Mouse (Mus musculus): ENCODE data around the gene Aire. TPM values are rescaled to one million over a fixed set of nuclear protein-coding genes. Genes with fewer than 3 reads are reported as not detected.

The Aire gene
- polyA plus RNA-seq, 1 experiment = not detected

- no peak overlapping the region for H3K4me3 ChIP-seq (ENCODE audit: insufficient read depth, low read depth, low read length)
- no peak for TF ChIP-seq CTCF (IDR thresholded peaks at IDR 0.05; ENCODE audit: insufficient read depth, low read depth, low read length)
- TF ChIP-seq POLR2A (IDR thresholded peaks at IDR 0.05; ENCODE audit: insufficient read depth, low read depth, low read length) = no peak
- WGBS = 91% methylated on average over 4 of the region's 4 CpGs
- peaks cover 57% of the 10 kb centered on the region for H3K4me1 ChIP-seq (ENCODE audit: control insufficient read depth, insufficient read depth, low read length)
- no peak overlapping the region for H3K27ac ChIP-seq (ENCODE audit: insufficient read depth, low read depth, low read length)
Observed at GRCm38 (mm10) chr10:78005791-78006438, 37.5 kb downstream of the Aire start.

- Histone ChIP-seq H3K27ac (ENCODE audit: insufficient read depth, low read depth, low read length) (peak overlapping the region; percentile 79), H3K4me3 (ENCODE audit: insufficient read depth, low read depth, low read length) (no peak overlapping the region), H3K4me1 (ENCODE audit: control insufficient read depth, insufficient read depth, low read length) (peaks cover 57% of the 10 kb centered on the region)
- TF ChIP-seq POLR2A (IDR thresholded peaks at IDR 0.05; ENCODE audit: insufficient read depth, low read depth, low read length) = no peak
- TF ChIP-seq CTCF (IDR thresholded peaks at IDR 0.05; ENCODE audit: insufficient read depth, low read depth, low read length) = no peak
- WGBS = 50% methylated on average over 3 of the region's 3 CpGs
Observed at GRCm38 (mm10) chr10:78004479-78005100, 38.8 kb downstream of the Aire start.

DNA sequence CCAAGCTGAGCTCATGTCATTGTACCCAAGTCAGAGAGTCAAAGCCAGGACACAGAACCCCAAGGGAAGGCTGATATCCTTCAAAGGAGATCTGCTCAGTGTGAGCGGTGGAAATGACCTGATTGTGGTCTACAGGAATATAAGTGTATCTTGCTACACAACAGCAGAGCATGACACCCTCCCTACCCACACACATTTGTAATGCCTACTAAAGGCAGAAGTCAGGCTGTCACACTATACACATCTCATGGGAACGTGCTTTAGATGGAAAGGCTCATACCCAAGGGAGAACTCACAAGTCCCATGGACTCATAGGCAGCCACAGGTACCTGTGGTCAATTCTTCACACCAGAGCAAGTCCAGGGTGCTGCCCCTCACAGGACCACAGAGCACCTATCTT is 41.1 kb downstream of the Aire start:
- H3K4me3 ChIP-seq (ENCODE audit: insufficient read depth, low read depth, low read length) = no peak overlapping the region
- 87% methylated on average over 2 of the region's 2 CpGs for WGBS
- H3K27ac ChIP-seq (ENCODE audit: insufficient read depth, low read depth, low read length) = 0 out of 2 replicates have a peak overlapping the region, but pooled peaks have one; percentile 27
- H3K4me1 ChIP-seq (ENCODE audit: control insufficient read depth, insufficient read depth, low read length) = peaks cover 42% of the 10 kb centered on the region
- no peak for TF ChIP-seq POLR2A (IDR thresholded peaks at IDR 0.05; ENCODE audit: insufficient read depth, low read depth, low read length)

GRCm38 (mm10) chr10:78001796-78002195 is 41.6 kb downstream of the Aire start:
- no peak overlapping the region for H3K4me3 ChIP-seq (ENCODE audit: insufficient read depth, low read depth, low read length)
- peaks cover 37% of the 10 kb centered on the region for H3K4me1 ChIP-seq (ENCODE audit: control insufficient read depth, insufficient read depth, low read length)
- 0 out of 2 replicates have a peak overlapping the region, but pooled peaks have one; percentile 27 for H3K27ac ChIP-seq (ENCODE audit: insufficient read depth, low read depth, low read length)
- 45% methylated on average over 11 of the region's 11 CpGs for WGBS
- TF ChIP-seq POLR2A (IDR thresholded peaks at IDR 0.05; ENCODE audit: insufficient read depth, low read depth, low read length) (no peak), CTCF (IDR thresholded peaks at IDR 0.05; ENCODE audit: insufficient read depth, low read depth, low read length) (no peak)

DNA sequence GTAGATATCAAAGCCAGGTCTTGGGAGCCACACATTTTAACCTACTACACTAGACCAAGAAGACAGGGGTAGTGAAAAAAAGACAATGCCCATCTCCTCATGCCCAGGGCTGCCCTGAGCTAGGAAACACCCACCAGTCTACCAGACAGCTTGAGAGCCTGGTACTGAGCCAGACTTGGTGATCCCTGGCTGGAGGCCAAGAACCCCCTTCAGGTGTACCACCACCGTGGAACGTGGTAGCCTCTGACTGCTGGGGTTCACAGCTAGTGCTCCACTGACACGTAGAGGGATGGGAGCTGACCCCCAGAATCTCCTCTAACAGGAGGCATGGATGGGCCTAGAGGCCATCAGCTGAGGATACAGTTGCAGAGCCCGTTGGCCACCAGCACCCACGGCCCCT is 43.2 kb downstream of the Aire start:
- 89% methylated on average over 5 of the region's 5 CpGs for WGBS
- Histone ChIP-seq H3K27ac (ENCODE audit: insufficient read depth, low read depth, low read length) (no peak overlapping the region), H3K4me1 (ENCODE audit: control insufficient read depth, insufficient read depth, low read length) (peaks cover 23% of the 10 kb centered on the region), H3K4me3 (ENCODE audit: insufficient read depth, low read depth, low read length) (no peak overlapping the region)
- TF ChIP-seq CTCF (IDR thresholded peaks at IDR 0.05; ENCODE audit: insufficient read depth, low read depth, low read length) = no peak
- no peak for TF ChIP-seq POLR2A (IDR thresholded peaks at IDR 0.05; ENCODE audit: insufficient read depth, low read depth, low read length)

GRCm38 (mm10) chr10:77995639-77996038 is 47.8 kb downstream of the Aire start:
- no peak overlapping the region for H3K27ac ChIP-seq (ENCODE audit: insufficient read depth, low read depth, low read length)
- TF ChIP-seq CTCF (IDR thresholded peaks at IDR 0.05; ENCODE audit: insufficient read depth, low read depth, low read length) = no peak
- no peak for TF ChIP-seq POLR2A (IDR thresholded peaks at IDR 0.05; ENCODE audit: insufficient read depth, low read depth, low read length)
- H3K4me1 ChIP-seq (ENCODE audit: control insufficient read depth, insufficient read depth, low read length) = no peaks in the 10 kb centered on the region
- 82% methylated on average over 3 of the region's 3 CpGs for WGBS
- no peak overlapping the region for H3K4me3 ChIP-seq (ENCODE audit: insufficient read depth, low read depth, low read length)

GRCm38 (mm10) chr10:77985775-77986174 is 57.6 kb downstream of the Aire start:
- H3K27ac ChIP-seq (ENCODE audit: insufficient read depth, low read depth, low read length) = no peak overlapping the region
- no peaks in the 10 kb centered on the region; the same call in 1 of the 2 replicates for H3K4me1 ChIP-seq (ENCODE audit: control insufficient read depth, insufficient read depth, low read length)
- no peak overlapping the region for H3K4me3 ChIP-seq (ENCODE audit: insufficient read depth, low read depth, low read length)
- WGBS = 81% methylated on average over 5 of the region's 5 CpGs
- TF ChIP-seq CTCF (IDR thresholded peaks at IDR 0.05; ENCODE audit: insufficient read depth, low read depth, low read length) (no peak), POLR2A (IDR thresholded peaks at IDR 0.05; ENCODE audit: insufficient read depth, low read depth, low read length) (no peak)

DNA sequence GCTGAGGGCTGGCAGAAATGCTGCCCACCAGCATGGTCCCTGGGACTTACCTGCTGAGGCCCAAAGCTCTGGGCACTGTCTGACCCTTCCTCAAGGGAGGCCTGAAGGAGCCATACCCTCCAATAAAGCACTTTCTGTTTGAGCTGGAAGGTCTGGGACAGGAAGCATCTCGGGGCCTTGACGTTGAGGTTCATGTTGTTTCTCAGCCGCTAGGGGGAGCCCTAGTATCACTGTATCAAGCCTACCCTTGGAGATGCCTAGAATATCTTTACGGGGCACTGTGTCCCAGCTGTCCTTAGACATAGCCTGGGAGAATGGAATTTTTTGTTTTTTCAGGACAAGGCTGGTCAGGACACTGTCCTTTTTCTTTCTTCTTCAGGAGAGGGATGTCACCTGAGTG is 58.8 kb downstream of the Aire start:
- no peaks in the 10 kb centered on the region; the same call in 1 of the 2 replicates for H3K4me1 ChIP-seq (ENCODE audit: control insufficient read depth, insufficient read depth, low read length)
- 1% methylated on average over 4 of the region's 4 CpGs for WGBS
- TF ChIP-seq CTCF (IDR thresholded peaks at IDR 0.05; ENCODE audit: insufficient read depth, low read depth, low read length) = peak; percentile 56
- no peak for TF ChIP-seq POLR2A (IDR thresholded peaks at IDR 0.05; ENCODE audit: insufficient read depth, low read depth, low read length)
- no peak overlapping the region for H3K27ac ChIP-seq (ENCODE audit: insufficient read depth, low read depth, low read length)
- no peak overlapping the region for H3K4me3 ChIP-seq (ENCODE audit: insufficient read depth, low read depth, low read length)

Other genes with a start within 250 kb of the Aire start
- not detected in 2 replicates for gene Gm9639, start 248.5 kb downstream of the Aire start, polyA plus RNA-seq (2012; ENCODE audit: insufficient read depth, insufficient read length, low replicate concordance, missing spikeins)
- gene Gm19668, start 244.5 kb downstream of the Aire start, polyA plus RNA-seq (2012; ENCODE audit: insufficient read depth, insufficient read length, low replicate concordance, missing spikeins) = not detected in 2 replicates
- gene Gm9507, start 231.8 kb downstream of the Aire start, polyA plus RNA-seq (2012; ENCODE audit: insufficient read depth, insufficient read length, low replicate concordance, missing spikeins) = not detected in 2 replicates
- gene Gm2696, start 228.9 kb downstream of the Aire start, polyA plus RNA-seq (2012; ENCODE audit: insufficient read depth, insufficient read length, low replicate concordance, missing spikeins) = not detected in 2 replicates
- gene Krtap10-4, start 216.5 kb downstream of the Aire start, polyA plus RNA-seq (2012; ENCODE audit: insufficient read depth, insufficient read length, low replicate concordance, missing spikeins) = not detected in 2 replicates
- gene Krtap10-10, start 207.7 kb downstream of the Aire start, polyA plus RNA-seq (2012; ENCODE audit: insufficient read depth, insufficient read length, low replicate concordance, missing spikeins) = not detected in 2 replicates
- gene Gm36176, start 196.8 kb downstream of the Aire start, polyA plus RNA-seq (2012; ENCODE audit: insufficient read depth, insufficient read length, low replicate concordance, missing spikeins) = not detected in 2 replicates
- not detected in 2 replicates for gene Gm10318, start 190.8 kb downstream of the Aire start, polyA plus RNA-seq (2012; ENCODE audit: insufficient read depth, insufficient read length, low replicate concordance, missing spikeins)
- gene Gm3285, start 181.6 kb downstream of the Aire start, polyA plus RNA-seq (2012; ENCODE audit: insufficient read depth, insufficient read length, low replicate concordance, missing spikeins) = not detected in 2 replicates
- not detected in 2 replicates for gene Lrrc3, start 141.1 kb downstream of the Aire start, polyA plus RNA-seq (2012; ENCODE audit: insufficient read depth, insufficient read length, low replicate concordance, missing spikeins)
- not detected in 2 replicates for gene Trpm2, start 73.0 kb downstream of the Aire start, polyA plus RNA-seq (2012; ENCODE audit: insufficient read depth, insufficient read length, low replicate concordance, missing spikeins)
- not detected in 2 replicates for gene 1810043G02Rik, start 65.1 kb downstream of the Aire start, polyA plus RNA-seq (2012; ENCODE audit: insufficient read depth, insufficient read length, low replicate concordance, missing spikeins)
- gene Pfkl, start 33.5 kb downstream of the Aire start, polyA plus RNA-seq (2012; ENCODE audit: insufficient read depth, insufficient read length, low replicate concordance, missing spikeins) = not detected in 2 replicates
- gene Dnmt3l, start 1.7 kb downstream of the Aire start, polyA plus RNA-seq (2012; ENCODE audit: insufficient read depth, insufficient read length, low replicate concordance, missing spikeins) = not detected in 2 replicates
- not detected in 2 replicates for gene Icosl, start 25.7 kb upstream of the Aire start, polyA plus RNA-seq (2012; ENCODE audit: insufficient read depth, insufficient read length, low replicate concordance, missing spikeins)
- gene D10Jhu81e, start 126.2 kb upstream of the Aire start, polyA plus RNA-seq (2012; ENCODE audit: insufficient read depth, insufficient read length, low replicate concordance, missing spikeins) = not detected in 2 replicates
- not detected in 2 replicates for gene Pwp2, start 141.5 kb upstream of the Aire start, polyA plus RNA-seq (2012; ENCODE audit: insufficient read depth, insufficient read length, low replicate concordance, missing spikeins)
- 121 TPM in 1 of 2 replicates, not detected in the other for gene Trappc10, start 201.0 kb upstream of the Aire start, polyA plus RNA-seq (2012; ENCODE audit: insufficient read depth, insufficient read length, low replicate concordance, missing spikeins)